Comparison of ENCODE assay signal across 9 mouse cellular contexts in genomic region chr4:45406397-45406796, GRCm38 (mm10). TPM values are rescaled to one million over a fixed set of nuclear protein-coding genes. Genes with fewer than 3 reads are reported as not detected.
DNase-seq lines count a peak whose midpoint lies in the region; ATAC-seq and TF ChIP-seq lines count a peak whose summit lies in the region.
"Had no signal": no experiment of that assay in that cellular context is flagged by ENCODE, and none has a peak within 500 bp of the region (broad histone marks: within the 10 kb centered on the region; RNA-seq: fewer than 3 reads in every experiment).

No protein-coding gene starts in this region.

- H3K36me3 ChIP-seq in heart, embryonic 12.5 days, result peaks cover 24% of the 10 kb centered on the region
- peaks cover 16% of the 10 kb centered on the region; the same call in 1 of the 2 replicates for H3K36me3 ChIP-seq in hindbrain, postnatal 0 days (ENCODE audit: insufficient read depth, low read length)
- H3K36me3 ChIP-seq in midbrain, embryonic 13.5 days, result peaks cover 30% of the 10 kb centered on the region

- DNase-seq in heart, adult 8-10 months (ENCODE audit: low spot score), result no peak
- no peak for DNase-seq in hindbrain, postnatal 0 days (ENCODE audit: low spot score)
- DNase-seq in thymus, postnatal 25 days, result no peak
- no peak for DNase-seq in cerebellum, postnatal 36 days
- DNase-seq: gastrocnemius, adult 2 months had no signal

- H3K9me3 ChIP-seq in heart, embryonic 12.5 days (replicated peaks), result no peaks in the 10 kb centered on the region
- no peaks in the 10 kb centered on the region for H3K9me3 ChIP-seq in hindbrain, postnatal 0 days (ENCODE audit: low read length)
- no peaks in the 10 kb centered on the region for H3K9me3 ChIP-seq in midbrain, embryonic 13.5 days

- peak overlapping the region; percentile 73 for H3K4me2 ChIP-seq in heart, embryonic 12.5 days
- H3K4me2 ChIP-seq in hindbrain, postnatal 0 days (ENCODE audit: low read depth, low read length), result peak overlapping the region; percentile 60
- H3K4me2 ChIP-seq in midbrain, embryonic 13.5 days (replicated peaks), result peak overlapping the region; percentile 77

- WGBS in heart, embryonic 12.5 days, result 88% methylated on average over 7 of the region's 7 CpGs
- WGBS in hindbrain, postnatal 0 days, result 47% methylated on average over 7 of the region's 7 CpGs
- WGBS in midbrain, embryonic 13.5 days, result 67% methylated on average over 7 of the region's 7 CpGs

- peaks cover 48% of the 10 kb centered on the region for H3K4me1 ChIP-seq in heart, embryonic 12.5 days (replicated peaks)
- H3K4me1 ChIP-seq in brown adipose tissue, adult 24 weeks (ENCODE audit: control insufficient read depth, insufficient read depth, insufficient read length, low read length), result peaks cover 16% of the 10 kb centered on the region
- peaks cover 10% of the 10 kb centered on the region; the same call in 1 of the 2 replicates for H3K4me1 ChIP-seq in hindbrain, postnatal 0 days (ENCODE audit: insufficient read depth, low read length)
- H3K4me1 ChIP-seq in midbrain, embryonic 13.5 days (replicated peaks), result peaks cover 37% of the 10 kb centered on the region

- no peak for ATAC-seq in heart, embryonic 12.5 days (ENCODE audit: insufficient number of reproducible peaks, low FRiP score)
- ATAC-seq in hindbrain, postnatal 0 days, result no peak
- no peak for ATAC-seq in midbrain, embryonic 13.5 days
- ATAC-seq in inflammation-experienced regulatory T-cells, adult 6 months, result no peak

- H3K27ac ChIP-seq in heart, embryonic 12.5 days (ENCODE audit: poor library complexity, severe bottlenecking), result no peak overlapping the region; the same call in 1 of the 2 replicates
- H3K27ac ChIP-seq in brown adipose tissue, adult 24 weeks (replicated peaks; ENCODE audit: low read depth, low read length), result peak overlapping the region; percentile 83
- no peak overlapping the region for H3K27ac ChIP-seq in hindbrain, postnatal 0 days
- no peak overlapping the region for H3K27ac ChIP-seq in midbrain, embryonic 13.5 days
- H3K27ac ChIP-seq: gastrocnemius, adult 2 months had no signal

- no peak overlapping the region for H3K9ac ChIP-seq in heart, embryonic 12.5 days
- H3K9ac ChIP-seq in hindbrain, postnatal 0 days (replicated peaks; ENCODE audit: low read length), result 0 out of 2 replicates have a peak overlapping the region, but pooled peaks have one; percentile 17
- H3K9ac ChIP-seq in midbrain, embryonic 13.5 days (replicated peaks), result peak overlapping the region; percentile 97

- TF ChIP-seq CTCF in hindbrain, postnatal 0 days (IDR thresholded peaks at IDR 0.05; ENCODE audit: low read depth), result no peak

- no peaks in the 10 kb centered on the region for H3K27me3 ChIP-seq in heart, embryonic 12.5 days (replicated peaks)
- no peaks in the 10 kb centered on the region for H3K27me3 ChIP-seq in hindbrain, postnatal 0 days (ENCODE audit: insufficient read depth, low read length)
- peaks cover 14% of the 10 kb centered on the region for H3K27me3 ChIP-seq in midbrain, embryonic 13.5 days

- H3K4me3 ChIP-seq in heart, embryonic 12.5 days, result no peak overlapping the region; the same call in 1 of the 2 replicates
- H3K4me3 ChIP-seq in brown adipose tissue, adult 24 weeks (ENCODE audit: insufficient read depth, low read depth, low read length), result peak overlapping the region; percentile 52
- no peak overlapping the region for H3K4me3 ChIP-seq in hindbrain, postnatal 0 days (ENCODE audit: low read length)
- H3K4me3 ChIP-seq in midbrain, embryonic 13.5 days (replicated peaks), result peak overlapping the region; percentile 95

RNA-seq across cellular contexts. Expression of gene Slc25a51, which starts 2.2 kb away (rescaled TPM):
- 73.4 and 75.6 TPM in 2 replicates for polyA plus RNA-seq in heart, embryonic 12.5 days (2016; fragmentation: Nextera tagmentation; extraction: Ambion mirVana)
- 100 to 1,000 TPM in 1 of 4 experiments, 10 to 100 TPM in 3; 84.3 to 112 (median 96.3) TPM for total RNA-seq in heart, adult 8-10 months (2022)
- 220 and 224 TPM in 2 replicates for polyA plus RNA-seq in brown adipose tissue, adult 24 weeks (2012; ENCODE audit: insufficient read depth, insufficient read length, missing spikeins)
- 137 and 142 TPM in 2 replicates for total RNA-seq in hindbrain, postnatal 0 days (2014; rRNA removed)
- polyA plus RNA-seq in hindbrain, postnatal 0 days (2015; fragmentation: Nextera tagmentation; extraction: Ambion mirVana), result 60.6 and 64.3 TPM in 2 replicates
- 73.7 and 76.5 TPM in 2 replicates for polyA plus RNA-seq in midbrain, embryonic 13.5 days (2015; fragmentation: Nextera tagmentation; extraction: Ambion mirVana)
- 10 to 100 TPM; 38.6 to 60.9 (median 50.1) TPM for polyA plus RNA-seq in inflammation-experienced regulatory T-cells, adult 6 months (2017; shearing (Covaris generic))

Comparison
In these comparisons a context has a peak if more than half of its experiments do, and no peak if none do; other contexts are left out.
1. H3K4me3 ChIP-seq: peak in brown adipose tissue, adult 24 weeks (single experiment) and midbrain, embryonic 13.5 days (single experiment); none in heart, embryonic 12.5 days (single experiment) and hindbrain, postnatal 0 days (single experiment).
2. Peak in every context shown above with its lines, with median percentiles within 50 percentile points of each other: H3K4me2 ChIP-seq.